Mouse (Mus musculus) gastrocnemius, adult 8-10 months (tissue): ENCODE measurements around the gene Nadsyn1. TPM values are rescaled to one million over a fixed set of nuclear protein-coding genes. Genes with fewer than 3 reads are reported as not detected.

Experiments used
- DNase-seq, 2 experiments: peaks; one replicate each; pipeline ENCODE4 v3.0.0; 2022; ENCODE audit warnings: low spot score in 2 of 2
- total RNA-seq, 4 experiments: library from RNA; stranded (reverse); gene quantifications; 2 replicates each; pipeline ENCODE4 v1.2.4; 2022

Nadsyn1 gene
- total RNA-seq, 4 experiments from 2014 or later: 2.5 to 3.6 (median 2.8) TPM

DNA sequence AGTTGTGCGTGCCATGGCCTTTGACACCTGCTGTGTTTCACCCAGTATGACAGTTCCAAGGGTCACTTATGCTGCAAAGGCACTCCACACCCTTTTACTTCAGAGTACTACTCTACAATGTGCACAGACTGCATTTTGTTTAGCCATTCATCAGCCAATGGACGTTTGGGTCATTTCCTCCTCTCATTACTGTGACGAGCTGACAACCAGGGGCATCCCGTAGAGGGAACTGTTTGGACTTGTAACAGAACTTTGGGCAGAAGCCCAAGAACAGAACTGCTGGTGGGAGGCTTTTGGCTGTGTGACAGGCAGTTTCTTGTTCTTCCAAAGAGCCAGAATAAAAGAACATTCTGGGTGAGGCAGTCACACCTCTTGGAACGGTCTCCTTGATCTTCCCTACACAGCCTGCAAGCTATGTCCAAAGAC is 17.4 kb downstream of the Nadsyn1 start:
- DNase-seq: no peak

DNA sequence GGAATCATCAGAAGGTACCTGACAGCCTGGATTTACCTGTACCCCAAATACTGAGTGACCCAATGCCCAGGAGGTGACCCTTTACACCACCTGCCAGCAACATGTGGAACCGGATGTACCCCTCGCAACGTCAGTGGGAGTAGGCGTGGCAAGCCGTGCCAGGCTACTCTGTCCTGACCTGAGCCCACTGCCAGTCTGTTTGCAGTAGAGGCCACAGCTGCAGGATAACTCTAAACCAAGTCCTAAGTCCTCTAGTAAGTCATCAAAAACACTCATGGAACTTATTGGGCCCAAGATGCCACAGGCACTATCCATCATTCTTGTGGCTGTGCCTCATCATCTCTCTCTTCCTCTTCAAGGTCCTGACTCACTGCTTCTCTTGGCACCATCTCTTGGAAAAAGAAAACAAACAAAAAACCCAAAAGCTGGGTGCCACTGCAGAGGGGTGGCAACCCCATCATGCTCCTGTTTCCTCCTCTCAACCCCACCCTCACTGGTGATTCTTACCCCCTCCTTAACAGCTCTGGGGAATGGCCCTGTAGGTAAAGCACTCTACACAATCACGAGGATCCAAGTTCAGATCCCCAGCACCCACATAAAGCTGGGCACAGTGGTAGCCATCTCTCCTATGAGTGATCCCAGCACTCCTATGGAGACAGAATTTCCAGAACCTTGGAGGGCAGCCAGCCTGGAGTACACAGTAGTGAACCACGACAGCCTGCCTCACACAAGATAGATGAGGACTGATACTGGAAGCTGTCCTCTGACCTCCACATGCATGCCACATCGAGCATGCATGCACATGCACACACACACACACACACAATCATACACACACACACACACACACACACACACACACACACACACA is 21.2 kb downstream of the Nadsyn1 start:
- DNase-seq: no peak

DNA sequence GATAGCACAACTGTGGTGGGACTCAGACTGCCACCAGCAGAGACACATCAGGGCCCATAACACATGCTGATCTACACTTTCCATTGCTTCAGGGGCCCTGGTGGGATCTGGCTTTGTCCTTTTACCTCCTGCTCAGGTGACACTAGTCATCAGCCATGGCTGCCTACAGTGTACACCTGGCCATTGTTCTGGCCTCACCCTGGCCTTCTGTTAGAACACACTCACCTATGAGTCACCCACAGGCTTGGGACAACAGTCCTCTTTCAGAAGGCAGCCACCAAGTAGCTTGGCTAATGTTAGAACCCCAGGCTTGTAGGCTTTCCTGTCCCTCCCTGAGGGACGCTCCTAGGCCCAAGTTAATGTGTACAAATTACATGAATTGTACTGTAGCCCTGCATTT is 21.9 kb downstream of the Nadsyn1 start:
- no peak for DNase-seq

DNA sequence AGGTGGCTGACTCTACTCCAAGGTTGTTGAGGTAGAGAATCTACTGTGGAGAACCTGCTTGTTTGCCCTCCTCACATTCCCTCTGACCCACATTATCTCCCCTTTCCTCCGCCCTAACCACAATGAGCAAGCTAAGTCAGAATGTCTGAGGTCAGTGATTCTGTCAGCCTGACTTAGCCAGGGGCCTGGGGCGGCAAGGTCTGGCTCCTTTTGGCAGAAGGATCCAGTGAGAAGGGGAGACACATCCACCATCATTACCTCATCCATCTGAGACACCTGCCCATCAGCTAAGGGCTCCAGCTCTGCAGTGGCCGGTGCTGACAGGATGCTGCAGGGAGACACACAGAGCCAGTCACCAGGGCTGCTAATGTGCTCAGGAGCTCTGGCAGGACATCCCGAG is 23.9 kb downstream of the Nadsyn1 start:
- no peak for DNase-seq

DNA sequence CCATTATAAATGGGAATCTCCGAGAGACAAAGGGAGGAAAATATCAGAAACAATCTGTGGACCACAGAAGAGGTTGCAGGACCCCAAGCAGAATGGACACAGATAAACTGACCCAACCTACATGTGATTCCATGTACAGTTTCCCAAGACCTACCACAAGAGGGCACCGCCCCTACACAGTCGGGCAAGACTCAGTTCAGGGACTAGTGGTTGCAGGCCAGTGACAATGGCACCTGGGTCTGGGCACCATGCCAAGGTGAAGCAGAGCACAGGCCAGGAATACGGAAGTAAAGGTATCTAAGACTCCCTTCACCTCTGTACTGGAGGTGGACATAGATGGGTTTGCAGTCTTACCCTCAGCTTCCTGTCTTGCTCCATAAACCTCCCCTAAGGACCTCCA is 29.5 kb downstream of the Nadsyn1 start:
- no peak for DNase-seq

DNA sequence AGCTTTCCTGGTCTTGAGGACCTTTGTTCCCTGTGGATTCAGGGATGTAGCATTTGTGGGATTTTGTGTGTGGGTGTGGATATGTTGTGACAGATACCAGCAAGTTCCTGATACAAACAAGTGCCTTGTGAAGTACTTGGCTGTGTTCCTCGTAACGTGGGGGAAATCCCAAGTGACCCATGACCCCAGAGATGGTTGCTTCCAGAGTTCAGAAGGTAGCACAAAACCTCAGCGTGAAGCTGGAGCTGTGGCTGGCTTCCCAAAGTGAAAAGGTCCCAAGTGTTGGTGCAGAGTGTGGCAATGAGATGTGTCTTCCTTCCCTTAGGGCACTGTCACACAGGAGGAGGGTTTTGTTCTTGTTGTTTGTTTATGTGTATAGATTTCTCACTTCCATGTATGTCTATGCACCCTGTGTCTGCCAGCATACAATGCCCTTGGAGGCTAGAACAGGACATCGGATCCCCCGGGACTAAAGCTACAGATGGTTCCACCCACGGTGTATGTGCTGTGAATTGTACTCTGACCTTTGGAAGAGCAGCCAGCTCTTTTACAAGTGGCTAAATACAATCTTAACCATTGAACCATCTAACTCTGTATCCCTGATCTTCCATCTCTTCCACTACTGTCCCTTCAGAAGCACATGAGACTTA is 30.2 kb downstream of the Nadsyn1 start:
- DNase-seq: no peak

DNA sequence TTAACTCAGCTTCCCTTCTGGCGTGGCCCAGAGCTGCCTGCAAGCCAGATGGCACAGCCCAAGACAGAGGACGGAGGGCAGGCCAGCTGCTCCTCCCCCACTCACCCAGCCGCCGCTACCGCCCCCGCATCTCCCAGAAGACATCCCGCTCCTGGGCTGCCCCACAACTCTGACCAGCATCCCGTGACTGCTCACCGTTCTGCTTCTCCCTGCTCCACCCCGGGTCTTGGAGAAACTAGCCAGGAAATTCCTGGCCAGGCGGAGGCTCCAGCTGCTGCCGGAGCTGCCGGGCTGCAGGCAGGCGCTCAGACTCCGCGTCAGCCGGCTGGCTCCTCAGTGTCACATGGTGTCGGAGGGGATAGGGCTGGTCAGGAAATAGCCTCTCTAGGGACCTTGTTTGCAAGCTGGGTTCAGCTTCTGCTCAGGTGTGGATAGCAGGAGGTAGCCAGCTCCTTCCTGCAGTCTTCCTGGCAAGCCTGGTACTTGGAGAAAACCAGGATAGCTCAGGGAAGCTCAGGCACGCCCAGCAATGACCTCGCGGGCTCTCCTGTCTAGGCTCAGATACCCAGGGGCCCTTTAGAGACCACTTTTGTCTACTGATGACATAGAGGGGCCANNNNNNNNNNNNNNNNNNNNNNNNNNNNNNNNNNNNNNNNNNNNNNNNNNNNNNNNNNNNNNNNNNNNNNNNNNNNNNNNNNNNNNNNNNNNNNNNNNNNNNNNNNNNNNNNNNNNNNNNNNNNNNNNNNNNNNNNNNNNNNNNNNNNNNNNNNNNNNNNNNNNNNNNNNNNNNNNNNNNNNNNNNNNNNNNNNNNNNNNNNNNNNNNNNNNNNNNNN is 38.4 kb downstream of the Nadsyn1 start, which contains the start of gene Mrgpre:
TSS of gene Mrgpre (minus strand) at position 505 of the 834 bp plus-strand sequence.
- DNase-seq: peak; percentile 71 to 80

DNA sequence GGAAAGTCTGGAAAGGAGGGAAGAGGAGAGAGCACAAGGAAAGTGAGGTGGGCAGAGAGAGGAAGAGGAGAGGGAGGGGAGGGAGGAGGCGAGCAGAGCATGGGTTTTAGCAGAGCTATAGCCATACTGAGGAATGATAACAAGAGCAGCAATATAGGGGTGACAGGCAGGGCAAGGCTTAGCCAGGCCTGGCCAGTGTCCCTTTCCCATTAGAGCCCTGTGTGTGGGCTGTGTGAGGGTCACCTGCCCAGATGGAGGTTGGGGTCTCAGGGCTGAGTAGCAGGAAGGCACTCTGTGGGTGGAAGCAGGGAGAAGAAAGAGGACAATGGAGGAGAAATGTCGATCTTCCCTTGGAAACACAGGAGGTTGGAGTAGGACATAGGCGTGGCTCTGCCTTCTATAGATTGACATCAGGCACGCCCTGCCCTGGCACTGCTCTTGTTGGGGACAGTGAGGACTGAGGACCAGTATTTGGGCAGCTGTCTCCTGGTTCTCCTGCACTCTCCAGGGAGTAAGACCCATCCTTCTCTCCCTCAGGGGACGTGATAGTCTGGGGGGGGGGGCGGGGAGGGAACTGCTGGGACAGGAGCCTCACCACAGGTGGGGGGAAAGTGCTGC is 39.2 kb downstream of the Nadsyn1 start:
- DNase-seq: no peak

DNA sequence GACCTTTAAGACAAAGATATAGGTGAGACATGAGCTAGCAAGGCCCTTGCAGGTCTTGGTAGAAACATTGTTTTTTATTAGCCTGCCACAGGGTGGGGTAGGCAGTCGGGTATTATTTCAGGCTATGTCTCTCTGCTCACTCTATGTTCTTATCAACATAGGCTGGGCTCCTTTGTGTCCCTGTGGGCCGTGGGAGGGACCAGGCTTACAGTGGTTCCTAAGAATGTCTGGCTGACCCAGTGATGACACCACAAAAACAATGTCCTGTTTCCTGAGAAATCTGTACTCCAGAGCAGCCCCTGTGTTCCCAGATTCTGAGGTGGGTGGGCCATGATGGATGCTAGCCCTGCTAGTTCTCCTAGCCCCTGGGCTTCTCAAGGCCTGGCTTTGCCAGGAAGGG is 45.3 kb downstream of the Nadsyn1 start:
- no peak for DNase-seq

DNA sequence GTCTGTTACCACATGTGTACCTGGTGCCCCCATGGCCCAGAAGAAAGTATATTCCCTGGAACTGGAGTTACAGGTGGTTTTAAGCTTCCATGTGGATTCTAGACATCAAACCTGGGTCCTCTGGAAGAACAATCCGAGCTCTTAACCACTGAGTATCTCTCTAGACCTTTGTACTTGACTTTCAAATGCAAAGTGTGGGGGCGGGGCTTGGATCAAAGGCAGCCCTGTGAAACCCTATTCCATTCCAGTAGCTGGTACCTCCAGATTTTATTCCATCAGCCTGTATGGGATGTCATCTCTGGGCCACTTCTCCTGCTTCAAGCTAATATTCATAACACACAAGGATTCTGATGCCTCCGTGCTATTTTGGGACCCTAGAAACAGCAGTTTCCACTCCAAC is 46.5 kb downstream of the Nadsyn1 start:
- no peak for DNase-seq

DNA sequence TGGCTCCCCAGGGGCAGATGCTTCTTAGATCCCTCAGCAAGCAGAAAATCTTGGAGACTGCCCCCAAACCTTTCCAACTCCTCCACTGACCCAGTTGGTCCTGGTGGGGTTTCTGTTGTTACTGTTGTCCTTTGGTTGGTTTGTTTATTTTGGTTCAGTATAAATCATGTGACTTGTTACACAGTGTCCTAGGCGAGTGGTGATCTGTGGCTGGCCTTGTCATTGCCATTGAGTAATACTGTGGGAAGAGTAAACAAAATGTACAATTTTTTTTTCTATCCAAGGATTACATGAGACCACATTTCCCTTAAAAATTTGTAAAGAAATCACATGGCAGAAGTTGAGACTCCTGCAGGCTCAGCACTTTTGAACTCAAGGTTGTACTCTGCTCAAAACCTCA is 53.2 kb downstream of the Nadsyn1 start:
- no peak for DNase-seq

DNA sequence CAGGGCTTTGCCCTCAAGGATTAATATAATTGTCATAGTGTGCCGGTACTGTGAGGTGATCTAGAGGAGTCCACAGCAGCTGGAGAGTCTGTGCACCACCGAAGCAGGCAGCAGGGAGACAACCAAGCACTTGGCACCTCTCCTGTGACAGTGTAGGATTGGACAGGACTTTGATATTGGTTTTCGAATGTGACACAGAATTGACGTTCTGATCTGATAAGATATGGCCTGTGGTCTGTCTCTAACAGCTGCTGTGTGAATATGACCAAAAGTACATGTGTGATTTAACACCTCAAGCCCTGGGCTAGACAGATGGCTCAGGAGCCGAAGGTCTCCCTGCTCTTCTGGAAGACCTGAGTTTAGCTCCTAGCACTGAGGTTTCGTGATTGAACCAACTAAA is 54.4 kb downstream of the Nadsyn1 start:
- no peak for DNase-seq

DNA sequence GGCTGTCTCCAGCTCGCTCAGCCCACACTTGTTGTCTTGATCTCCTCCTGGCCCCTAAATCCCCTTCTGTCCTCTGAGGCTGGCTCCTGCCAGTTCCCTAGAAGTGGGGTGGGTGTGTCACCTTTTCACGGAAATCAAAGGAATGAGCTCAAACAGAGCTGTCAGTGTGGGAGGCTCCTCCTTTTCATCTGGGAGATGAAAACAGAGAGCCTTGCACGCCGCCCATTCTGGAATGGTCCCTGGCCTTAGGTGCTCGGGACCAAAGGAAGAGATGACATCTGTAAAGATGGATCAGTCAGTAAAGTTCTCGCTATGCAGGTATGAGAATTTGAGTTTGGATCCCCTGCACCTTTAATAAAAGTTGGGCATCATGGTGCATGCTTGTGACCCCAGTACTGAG is 55.8 kb downstream of the Nadsyn1 start, which contains the start of gene Mrgprg:
TSS of gene Mrgprg (minus strand) at position 101 of the 400 bp plus-strand sequence.
- DNase-seq: no peak

DNA sequence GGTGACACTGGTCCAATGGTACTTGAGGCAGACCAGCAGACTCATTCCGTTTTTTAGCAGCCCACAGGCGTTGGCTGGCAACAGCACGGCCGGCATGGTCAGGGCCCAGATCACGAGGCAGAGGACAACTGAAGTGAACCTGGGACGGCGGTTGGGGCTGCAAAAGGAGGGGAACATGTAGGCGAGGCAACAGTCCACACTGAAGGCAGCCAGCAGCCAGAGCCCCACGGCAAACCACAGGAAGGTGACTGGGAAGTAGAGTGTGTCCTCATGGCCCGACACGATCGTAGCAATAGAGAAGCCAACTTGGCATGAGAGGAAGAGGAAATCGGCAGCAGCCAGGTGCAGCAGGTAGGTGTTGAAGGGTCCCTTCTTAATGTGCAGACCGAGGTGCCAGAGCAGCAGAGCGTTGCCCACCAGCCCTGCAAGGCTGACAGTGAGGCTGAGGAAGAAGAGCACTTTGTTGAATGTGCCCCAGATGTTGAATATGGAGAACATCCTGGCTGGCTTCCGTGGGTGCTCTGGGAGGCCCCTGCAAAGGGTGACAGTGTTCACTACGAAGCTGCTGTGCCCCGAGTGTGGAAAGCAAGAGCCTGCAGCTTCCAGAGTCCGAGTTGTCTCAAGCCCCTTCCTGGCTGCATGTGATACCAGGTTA is 57.6 kb downstream of the Nadsyn1 start:
- no peak for DNase-seq

DNA sequence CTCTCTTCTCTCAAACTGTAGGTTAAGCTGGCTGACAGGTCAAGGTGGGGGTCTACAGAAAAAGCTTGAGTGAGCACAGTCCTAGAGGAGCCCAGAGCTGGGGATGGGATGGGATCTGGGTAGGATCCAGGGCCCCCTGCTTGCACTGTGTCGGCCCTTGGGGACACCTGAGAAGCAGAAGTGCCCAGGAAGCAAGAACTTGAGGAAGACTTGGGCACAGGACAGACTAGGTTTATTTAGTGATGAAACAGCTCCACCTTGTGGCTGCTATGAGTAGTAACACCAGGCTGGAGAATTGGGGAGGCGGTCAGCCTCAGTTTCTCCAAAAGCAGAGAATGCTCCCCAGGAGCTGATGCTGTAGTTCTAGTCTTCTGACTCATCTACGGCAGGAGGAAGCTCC is 58.9 kb downstream of the Nadsyn1 start:
- no peak for DNase-seq

DNA sequence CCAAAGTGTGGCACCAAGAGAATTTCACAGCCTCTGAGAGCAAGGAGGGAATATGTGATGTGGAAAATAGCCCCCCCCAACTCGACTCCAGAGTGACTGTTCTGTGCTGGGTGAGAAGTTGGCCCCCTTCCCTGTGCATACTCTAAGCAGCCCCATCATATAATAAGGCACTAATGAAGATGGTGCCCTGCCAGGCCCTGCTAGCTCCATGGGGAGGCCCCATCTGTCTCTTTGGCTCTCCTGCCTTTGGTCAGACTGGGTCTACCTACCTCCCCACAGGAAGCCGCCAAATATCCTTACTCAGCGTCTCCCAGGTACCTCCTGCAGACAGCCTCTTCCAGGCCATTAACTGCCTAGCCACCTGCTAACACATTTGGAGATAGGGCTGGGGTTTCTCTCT is 63.7 kb downstream of the Nadsyn1 start:
- no peak for DNase-seq

DNA sequence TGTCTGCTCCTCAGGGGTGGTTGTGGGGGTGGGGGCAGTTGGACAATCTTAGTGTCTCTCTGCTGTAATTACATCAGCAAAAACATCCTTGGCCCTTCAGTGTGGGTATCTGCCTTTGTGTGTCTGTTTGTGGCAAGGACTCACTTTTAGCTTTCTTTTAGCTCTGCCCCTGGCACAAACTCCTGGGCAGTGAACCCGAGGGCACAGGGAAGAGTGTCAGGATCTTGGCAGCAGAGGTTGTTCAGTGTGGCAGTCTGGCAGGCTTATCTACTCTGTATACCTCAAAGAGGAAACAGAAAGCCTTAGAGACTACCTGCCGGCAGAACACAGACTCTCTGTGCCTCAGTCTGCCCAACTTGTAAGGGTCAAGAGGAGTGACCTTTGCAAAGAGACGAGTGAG is 65.0 kb downstream of the Nadsyn1 start:
- DNase-seq: no peak

DNA sequence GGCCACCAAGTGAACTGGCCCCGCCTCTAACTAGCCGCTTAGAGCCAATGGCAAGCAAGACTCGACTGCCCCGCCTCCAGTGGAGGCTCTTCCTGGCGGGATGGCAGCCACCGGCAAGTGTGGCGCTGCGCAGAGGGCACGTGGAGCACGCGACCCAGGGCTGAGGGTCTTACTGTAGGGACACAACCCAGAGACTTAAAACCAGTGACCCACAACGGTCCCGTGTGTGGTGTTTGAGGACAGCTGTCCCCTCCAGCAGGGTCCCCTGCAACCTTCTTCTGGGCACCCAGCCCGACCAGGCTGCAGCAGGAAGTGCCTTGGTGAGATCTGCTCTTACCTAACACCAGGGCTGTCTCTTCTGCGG is 65.6 kb downstream of the Nadsyn1 start:
- DNase-seq: peak; percentile 53 to 72

DNA sequence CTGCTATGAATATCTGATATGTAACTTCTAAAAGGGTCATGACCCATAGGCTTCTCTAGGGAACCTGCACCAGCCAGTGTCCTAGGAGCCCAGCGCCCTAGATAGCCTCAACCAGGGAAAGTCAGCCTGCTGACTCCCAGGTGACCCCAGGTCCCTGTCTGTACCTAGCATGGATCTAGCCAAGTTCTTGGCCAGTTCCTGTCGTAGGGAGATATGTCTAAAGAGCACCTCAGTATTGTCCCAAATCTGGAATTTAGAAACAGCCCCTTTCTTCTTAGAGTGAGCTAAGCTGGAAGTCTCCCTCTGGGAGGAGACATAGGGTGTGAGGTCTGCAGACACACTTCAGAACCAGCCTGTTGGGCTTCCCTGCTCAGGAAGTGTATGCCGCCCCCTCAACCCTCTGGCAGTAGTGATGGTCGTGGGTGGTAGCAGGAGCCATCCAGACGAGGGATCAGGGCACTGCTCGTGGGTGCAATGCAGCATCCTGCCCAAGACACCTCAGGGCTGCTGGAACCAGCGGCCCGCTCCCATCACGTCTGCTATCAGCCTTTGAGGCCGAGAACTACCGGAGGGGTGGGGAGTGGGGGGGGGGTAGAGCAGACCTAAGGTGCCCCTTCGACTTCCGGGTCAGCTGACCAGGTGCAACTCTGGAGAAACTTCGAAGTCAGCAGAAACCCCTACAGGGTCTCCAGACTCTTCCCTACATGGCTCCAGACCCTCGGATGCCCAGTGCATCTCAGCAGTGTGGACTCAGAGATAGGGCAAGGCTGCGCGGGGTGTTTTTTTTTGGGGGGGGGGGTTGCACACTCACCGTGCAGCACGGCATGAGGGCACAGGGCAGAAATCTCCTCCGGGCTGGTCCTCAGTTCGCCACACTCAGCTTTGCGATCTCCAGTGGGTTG is 66.3 kb downstream of the Nadsyn1 start, which contains the start of gene Osbpl5:
TSS of gene Osbpl5 (minus strand) at position 861 of the 902 bp plus-strand sequence.
- DNase-seq: no peak
